Mouse (Mus musculus) spleen, adult 2 months (tissue): ENCODE data around the gene Mrpl28.

ENCODE experiments used
- CTCF ChIP-seq: fragments of 200-500 bp; IDR thresholded peaks from 2 replicates; pipeline ENCODE4 v1.5.1; 2011; ENCODE audit warnings: mild to moderate bottlenecking, inconsistent platforms; ENCODE audit not compliant: insufficient read depth, insufficient read length, insufficient replicate concordance; ENCODE audit errors: extremely low read depth
- POLR2A ChIP-seq: fragments of 200-500 bp; IDR thresholded peaks from 2 replicates; pipeline ENCODE4 v1.6.1; 2011; ENCODE audit warnings: low read depth, low read length, inconsistent platforms

DNA sequence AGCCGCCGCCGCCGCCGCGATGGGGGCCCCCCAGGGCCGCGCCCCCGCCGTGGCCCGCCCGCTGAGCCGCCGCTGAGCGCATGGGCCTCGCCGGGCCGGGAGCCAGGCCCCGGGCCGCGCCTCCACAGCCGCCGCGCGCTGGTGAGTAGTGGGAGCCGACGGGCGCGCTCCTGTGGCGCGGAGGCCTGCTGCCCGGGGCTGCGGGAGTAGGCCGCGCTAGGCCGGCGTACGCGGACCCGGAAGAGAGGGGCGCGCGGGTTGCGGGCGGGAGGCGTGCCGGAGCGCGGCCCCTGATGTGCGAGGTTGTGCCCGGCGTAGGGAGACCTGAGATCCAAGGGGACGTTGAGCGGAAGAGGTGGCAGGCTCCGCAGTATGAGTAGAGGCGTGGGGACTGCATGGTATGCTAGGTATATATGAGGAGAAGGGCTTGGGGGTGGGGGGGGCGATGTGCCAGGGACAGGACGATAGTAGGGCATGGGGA lies 15.6 kb downstream of the Mrpl28 start:
- no peak for TF ChIP-seq POLR2A
- no peak for TF ChIP-seq CTCF
